Mouse (Mus musculus) ES-Bruce4 (cell line): Measurements from ENCODE around the gene Fcnb. TPM values are rescaled to one million over a fixed set of nuclear protein-coding genes. Genes with fewer than 3 reads are reported as not detected.

Source experiments
- H3K27ac ChIP-seq: 2 replicates; pipeline ENCODE4 v1.5.1; 2012; ENCODE audit warnings: low read length, inconsistent platforms; ENCODE audit not compliant: insufficient read depth
- H3K27me3 ChIP-seq: 2 replicates; pipeline ENCODE4 v1.6.1; 2012; ENCODE audit warnings: mild to moderate bottlenecking, low read length, inconsistent platforms; ENCODE audit not compliant: control insufficient read depth, poor library complexity, insufficient read depth, severe bottlenecking
- H3K36me3 ChIP-seq: 2 replicates; pipeline ENCODE4 v1.6.1; 2012; ENCODE audit warnings: inconsistent platforms, mild to moderate bottlenecking, low read length, moderate library complexity; ENCODE audit not compliant: control insufficient read depth, poor library complexity, insufficient read depth, severe bottlenecking
- H3K4me1 ChIP-seq: one replicate; pipeline ENCODE4 v1.8.1; 2011; ENCODE audit warnings: low read length; ENCODE audit not compliant: control insufficient read depth, insufficient read depth
- H3K4me3 ChIP-seq: 2 replicates; pipeline ENCODE4 v1.5.1; 2011; ENCODE audit warnings: low read depth, mild to moderate bottlenecking, low read length
- H3K9ac ChIP-seq: 2 replicates; pipeline ENCODE4 v1.6.1; 2012; ENCODE audit warnings: low read depth, mild to moderate bottlenecking, inconsistent platforms; ENCODE audit not compliant: poor library complexity, severe bottlenecking
- H3K9me3 ChIP-seq: replicated peaks from 2 replicates; pipeline ENCODE4 v1.6.1; 2012; ENCODE audit warnings: mild to moderate bottlenecking, low read length, inconsistent platforms; ENCODE audit not compliant: control insufficient read depth, poor library complexity, insufficient read depth, severe bottlenecking
- CTCF ChIP-seq: IDR thresholded peaks from one replicate; pipeline ENCODE4 v1.8.1; 2011; ENCODE audit warnings: low read depth, low read length
- EP300 ChIP-seq: IDR thresholded peaks from 2 replicates; pipeline ENCODE4 v1.6.1; 2011; ENCODE audit warnings: low read depth, low read length; ENCODE audit not compliant: insufficient read depth
- POLR2A ChIP-seq: IDR thresholded peaks from one replicate; pipeline ENCODE4 v1.8.1; 2011; ENCODE audit warnings: low read length; ENCODE audit not compliant: insufficient read depth
- polyA plus RNA-seq: library from polyadenylated mRNA; stranded (reverse); fragments of >200 nt; gene quantifications from 2 replicates; pipeline ENCODE4 v1.2.4, GENCODE M21; 2011; ENCODE audit warnings: low read depth; ENCODE audit not compliant: missing spikeins, insufficient read depth, insufficient read length

Fcnb gene
- not detected in 2 replicates for polyA plus RNA-seq

GRCm38 (mm10) chr2:28084768-28085167, at the start of gene Fcnb:
Fcnb (minus strand) TSS chr2:28084885.
- no peaks in the 10 kb centered on the region for H3K36me3 ChIP-seq
- H3K4me3 ChIP-seq: no peak within 1 kb of the TSS
- no peaks in the 10 kb centered on the region for H3K27me3 ChIP-seq
- H3K9me3 ChIP-seq: no peaks in the 10 kb centered on the region
- H3K9ac ChIP-seq: no peak within 1 kb of the TSS
- H3K27ac ChIP-seq: no peak within 1 kb of the TSS
- TF ChIP-seq EP300 (no peak), POLR2A (no peak), CTCF (no peak)
- no peaks in the 10 kb centered on the region for H3K4me1 ChIP-seq

GRCm38 (mm10) chr2:28133833-28134232, 49.1 kb upstream of the Fcnb start:
- TF ChIP-seq CTCF (no peak), EP300 (no peak), POLR2A (no peak)
- Histone ChIP-seq H3K9me3 (no peaks in the 10 kb centered on the region), H3K27ac (no peak overlapping the region), H3K27me3 (no peaks in the 10 kb centered on the region), H3K9ac (no peak overlapping the region), H3K36me3 (no peaks in the 10 kb centered on the region), H3K4me3 (no peak overlapping the region), H3K4me1 (no peaks in the 10 kb centered on the region)

- Histone ChIP-seq H3K9me3 (no peaks in the 10 kb centered on the region), H3K27ac (no peak overlapping the region), H3K9ac (no peak overlapping the region), H3K27me3 (no peaks in the 10 kb centered on the region), H3K4me3 (no peak overlapping the region), H3K4me1 (no peaks in the 10 kb centered on the region), H3K36me3 (no peaks in the 10 kb centered on the region)
- TF ChIP-seq CTCF (no peak), EP300 (no peak), POLR2A (no peak)
Measured at GRCm38 (mm10) chr2:28132117-28132516, 47.4 kb upstream of the Fcnb start.

GRCm38 (mm10) chr2:28126763-28127438, 42.2 kb upstream of the Fcnb start:
- H3K9me3 ChIP-seq: no peaks in the 10 kb centered on the region
- no peak overlapping the region for H3K9ac ChIP-seq
- H3K4me3 ChIP-seq: no peak overlapping the region
- H3K36me3 ChIP-seq: no peaks in the 10 kb centered on the region
- no peak overlapping the region for H3K27ac ChIP-seq
- H3K4me1 ChIP-seq: no peaks in the 10 kb centered on the region
- H3K27me3 ChIP-seq: no peaks in the 10 kb centered on the region
- TF ChIP-seq CTCF: no peak
- no peak for TF ChIP-seq POLR2A
- no peak for TF ChIP-seq EP300

- no peaks in the 10 kb centered on the region for H3K27me3 ChIP-seq
- no peaks in the 10 kb centered on the region for H3K4me1 ChIP-seq
- no peak overlapping the region for H3K4me3 ChIP-seq
- H3K27ac ChIP-seq: no peak overlapping the region
- no peak overlapping the region for H3K9ac ChIP-seq
- no peak for TF ChIP-seq EP300
- no peaks in the 10 kb centered on the region for H3K36me3 ChIP-seq
- no peaks in the 10 kb centered on the region for H3K9me3 ChIP-seq
Measured at GRCm38 (mm10) chr2:28123910-28124309, 39.2 kb upstream of the Fcnb start.

- Histone ChIP-seq H3K36me3 (no peaks in the 10 kb centered on the region), H3K27me3 (no peaks in the 10 kb centered on the region), H3K4me1 (no peaks in the 10 kb centered on the region), H3K4me3 (no peak overlapping the region), H3K9me3 (no peaks in the 10 kb centered on the region), H3K27ac (no peak overlapping the region), H3K9ac (no peak overlapping the region)
- TF ChIP-seq CTCF: no peak
- TF ChIP-seq POLR2A: no peak
- no peak for TF ChIP-seq EP300
Measured at GRCm38 (mm10) chr2:28121309-28121708, 36.6 kb upstream of the Fcnb start.
